Mouse (Mus musculus) stomach, postnatal 0 days (tissue): ENCODE measurements around the gene Nploc4.

ENCODE experiments used
- CTCF ChIP-seq: IDR thresholded peaks from 2 replicates; pipeline ENCODE4 v1.5.1; 2016; ENCODE audit warnings: antibody characterized with exemption, low read depth, mild to moderate bottlenecking, moderate library complexity
- EP300 ChIP-seq: optimal IDR thresholded peaks from 2 replicates; pipeline ENCODE3; 2016; ENCODE audit warnings: antibody characterized with exemption

DNA sequence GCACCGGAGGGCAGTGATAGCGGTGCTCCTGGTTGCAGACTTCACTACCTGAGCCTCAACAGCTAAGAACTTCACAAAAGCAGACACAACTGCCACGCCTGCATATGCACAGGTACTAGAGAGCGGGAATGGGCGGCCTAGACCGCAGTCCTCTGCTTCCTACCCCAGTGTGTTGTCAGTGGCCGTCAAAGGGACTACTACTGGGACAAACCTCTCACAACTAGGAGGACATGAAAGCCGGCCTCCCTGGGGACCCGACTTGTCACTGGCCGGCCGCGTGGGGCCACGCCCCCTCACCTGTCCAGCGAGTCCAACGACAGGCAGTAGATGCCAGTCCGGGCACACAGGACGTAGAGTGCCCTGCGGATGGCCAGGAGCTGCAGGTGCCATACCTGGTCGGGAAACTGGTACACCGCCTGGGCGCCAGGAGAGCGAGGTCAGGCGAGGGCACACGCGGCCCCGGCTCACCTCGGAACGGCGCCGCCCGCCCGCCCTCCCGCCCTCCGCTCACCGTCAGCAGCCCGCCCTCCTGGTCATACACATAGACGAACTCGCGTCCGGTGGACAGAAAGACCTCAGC lies 59.4 kb downstream of the Nploc4 start:
- TF ChIP-seq CTCF (no peak), EP300 (no peak)
